Mouse (Mus musculus): ENCODE results near the gene Usp54.
A peak's percentile ranks its signal among the peaks of the same experiment; 100 is the strongest.
"Not testable (repeated sequence)": the region's sequence is repeated elsewhere in the genome, so short reads cannot be mapped to it uniquely, and the experiment has no call there.

Gene Usp54

DNA sequence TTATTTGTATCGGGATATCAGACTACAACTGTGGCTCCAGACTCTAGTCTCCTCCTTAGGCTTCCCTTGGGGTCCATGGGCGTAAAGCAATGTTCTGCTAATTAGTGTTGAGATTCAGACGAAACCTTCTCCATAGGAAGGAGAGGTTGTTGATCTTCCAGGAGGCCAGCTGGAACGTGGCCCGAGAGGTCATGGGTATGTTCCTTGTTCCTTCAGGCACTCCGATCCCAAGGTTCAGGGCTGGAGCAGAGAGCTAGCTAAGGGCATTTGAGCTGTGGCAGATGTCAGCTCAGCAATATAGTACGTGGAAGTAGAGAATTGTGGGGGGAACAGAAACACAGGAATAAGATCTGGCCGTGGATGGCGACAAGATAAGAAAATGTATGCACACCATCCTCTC lies 14.9 kb upstream of the Usp54 start:
- ATAC-seq (ENCODE audit: insufficient number of reproducible peaks, low FRiP score, low TSS enrichment), result no peak

- ATAC-seq (ENCODE audit: insufficient number of reproducible peaks, low FRiP score, low TSS enrichment), result no peak
These were observed 14.0 kb upstream of the Usp54 start for GRCm38 (mm10) chr14:20654690-20655421.

GRCm38 (mm10) chr14:20651722-20652256 lies 10.9 kb upstream of the Usp54 start:
- ATAC-seq (ENCODE audit: insufficient number of reproducible peaks, low FRiP score, low TSS enrichment), result no peak

GRCm38 (mm10) chr14:20651000-20651399 lies 10.1 kb upstream of the Usp54 start:
- no peak for ATAC-seq (ENCODE audit: insufficient number of reproducible peaks, low FRiP score, low TSS enrichment)

- no peak for ATAC-seq (ENCODE audit: insufficient number of reproducible peaks, low FRiP score, low TSS enrichment)
These were observed 5.5 kb upstream of the Usp54 start for GRCm38 (mm10) chr14:20646381-20646780.

DNA sequence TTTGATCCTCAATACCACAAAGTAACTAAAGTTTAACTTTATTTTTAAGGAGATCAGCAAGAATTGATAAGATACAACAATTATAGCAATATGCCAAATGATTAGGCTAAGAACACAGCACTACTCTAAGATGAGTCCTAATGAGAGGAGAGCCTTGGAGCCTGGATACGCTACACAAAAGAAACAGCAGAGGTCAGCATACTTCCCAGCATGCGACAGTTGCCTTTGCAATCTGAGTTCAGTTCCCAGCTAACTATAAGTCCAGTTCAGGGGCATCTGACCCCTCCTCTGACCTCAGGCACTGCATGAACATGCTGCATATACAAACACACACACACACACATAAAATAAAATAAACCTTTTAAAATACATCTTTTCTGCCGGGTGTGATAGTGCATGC lies 4.7 kb upstream of the Usp54 start:
- ATAC-seq (ENCODE audit: insufficient number of reproducible peaks, low FRiP score, low TSS enrichment), result no peak

GRCm38 (mm10) chr14:20641438-20641875 lies 594 bp upstream of the Usp54 start:
- ATAC-seq (ENCODE audit: insufficient number of reproducible peaks, low FRiP score, low TSS enrichment), result no peak

DNA sequence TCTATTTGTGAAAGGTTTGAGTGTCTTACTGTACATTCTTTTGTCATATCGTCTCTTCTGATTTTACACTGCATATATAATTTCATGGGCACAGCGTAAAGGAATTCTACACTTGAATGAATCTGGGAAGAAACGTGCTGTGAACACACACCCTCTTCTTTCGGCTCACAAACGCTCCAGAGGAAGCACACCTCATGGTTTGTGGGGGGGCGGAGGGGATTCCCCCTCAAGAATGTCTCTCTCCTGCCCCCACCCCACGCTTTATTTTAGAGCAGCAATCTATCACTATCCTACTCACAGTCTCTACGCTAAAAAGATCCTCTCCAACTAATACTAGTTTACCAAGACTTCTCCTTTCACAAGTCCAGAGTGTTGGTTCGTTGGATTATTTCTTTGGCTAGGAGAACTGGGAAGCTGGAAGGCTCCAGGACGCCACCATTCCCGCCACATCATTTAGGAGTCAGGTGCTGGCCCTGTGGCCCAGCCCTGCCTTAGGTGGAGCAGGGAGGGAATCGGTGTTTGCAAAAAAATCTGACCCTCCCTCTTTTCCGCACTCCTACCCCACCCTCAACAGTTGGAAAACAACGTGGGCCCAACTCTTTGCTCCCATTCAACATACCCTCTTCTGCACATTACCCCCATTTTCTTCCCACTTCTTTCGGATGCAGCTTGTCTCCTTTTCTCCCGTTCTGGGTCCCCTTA lies 794 bp downstream of the Usp54 start:
- ATAC-seq (ENCODE audit: insufficient number of reproducible peaks, low FRiP score, low TSS enrichment), result 0 out of 2 replicates have a peak, but pooled peaks have one; percentile 26

GRCm38 (mm10) chr14:20638702-20639101 lies 2.2 kb downstream of the Usp54 start:
- no peak for ATAC-seq (ENCODE audit: insufficient number of reproducible peaks, low FRiP score, low TSS enrichment)

GRCm38 (mm10) chr14:20637818-20638574 lies 2.9 kb downstream of the Usp54 start:
- ATAC-seq (ENCODE audit: insufficient number of reproducible peaks, low FRiP score, low TSS enrichment), result no peak

- ATAC-seq (ENCODE audit: insufficient number of reproducible peaks, low FRiP score, low TSS enrichment), result not testable (repeated sequence)
These were observed 3.9 kb downstream of the Usp54 start for GRCm38 (mm10) chr14:20636968-20637367.

DNA sequence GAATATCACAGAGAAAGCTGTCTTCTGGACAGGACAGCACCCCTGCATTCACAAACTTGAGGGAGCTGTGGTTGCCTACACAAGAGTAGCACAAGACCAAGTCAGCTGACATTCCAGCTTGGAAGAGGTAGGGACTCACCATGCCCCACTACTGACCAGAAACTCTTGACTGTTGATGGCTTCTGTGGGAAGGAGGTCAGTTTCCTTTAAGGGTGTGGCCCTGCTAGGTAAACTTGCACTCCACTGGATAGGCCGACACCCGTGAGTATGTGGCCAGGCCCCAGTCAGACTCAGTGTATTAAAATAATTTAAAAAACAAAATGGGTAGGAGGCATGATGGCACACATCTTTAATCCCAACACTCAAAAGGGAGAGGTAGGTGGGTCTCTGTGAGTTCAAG lies 5.3 kb downstream of the Usp54 start:
- ATAC-seq (ENCODE audit: insufficient number of reproducible peaks, low FRiP score, low TSS enrichment), result no peak

DNA sequence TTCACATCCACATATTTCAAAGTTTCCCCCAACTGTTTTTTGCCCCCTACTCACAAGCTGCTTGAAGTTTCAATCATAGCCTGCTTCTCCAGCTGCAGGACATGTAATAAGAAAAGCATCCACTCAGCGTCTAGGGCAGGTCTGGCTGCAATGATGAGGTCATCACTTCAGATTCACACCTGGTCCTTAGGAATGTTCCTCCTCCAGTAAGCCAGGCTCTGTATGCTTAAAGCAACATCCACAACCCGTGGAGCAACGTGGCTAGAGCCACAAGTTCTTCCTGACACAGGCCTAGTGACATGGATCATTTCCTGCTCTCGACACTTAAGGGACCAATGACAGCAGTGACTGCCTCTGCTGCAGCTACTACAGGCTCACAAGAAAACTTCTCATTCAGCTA lies 9.6 kb downstream of the Usp54 start:
- no peak for ATAC-seq (ENCODE audit: insufficient number of reproducible peaks, low FRiP score, low TSS enrichment)

GRCm38 (mm10) chr14:20626971-20627370 lies 13.9 kb downstream of the Usp54 start:
- ATAC-seq (ENCODE audit: insufficient number of reproducible peaks, low FRiP score, low TSS enrichment), result no peak

GRCm38 (mm10) chr14:20626447-20626846 lies 14.4 kb downstream of the Usp54 start:
- no peak for ATAC-seq (ENCODE audit: insufficient number of reproducible peaks, low FRiP score, low TSS enrichment)

- ATAC-seq (ENCODE audit: insufficient number of reproducible peaks, low FRiP score, low TSS enrichment), result no peak
These were observed 18.0 kb downstream of the Usp54 start for GRCm38 (mm10) chr14:20622907-20623306.

GRCm38 (mm10) chr14:20622412-20622811 lies 18.5 kb downstream of the Usp54 start:
- no peak for ATAC-seq (ENCODE audit: insufficient number of reproducible peaks, low FRiP score, low TSS enrichment)

- no peak for ATAC-seq (ENCODE audit: insufficient number of reproducible peaks, low FRiP score, low TSS enrichment)
These were observed 19.0 kb downstream of the Usp54 start for GRCm38 (mm10) chr14:20621903-20622302.

DNA sequence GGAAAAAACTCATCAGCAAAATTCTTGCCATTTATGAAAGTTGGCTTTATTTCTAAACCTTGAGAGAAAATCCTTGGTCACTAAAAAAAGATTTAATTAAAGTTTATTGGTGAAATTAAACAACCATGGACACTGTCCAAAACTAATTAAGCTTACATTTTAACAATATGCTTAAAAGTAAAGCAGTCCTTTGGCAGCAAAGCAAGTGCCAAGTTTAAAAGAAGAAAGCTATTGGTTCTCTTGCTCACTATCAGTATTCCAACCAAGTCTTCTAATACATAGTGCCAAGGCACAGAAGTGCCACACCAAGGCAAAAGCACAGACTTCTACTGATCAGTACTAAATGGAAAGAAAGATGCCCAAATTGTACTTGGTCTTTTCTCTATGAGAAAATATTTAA lies 21.7 kb downstream of the Usp54 start:
- ATAC-seq (ENCODE audit: insufficient number of reproducible peaks, low FRiP score, low TSS enrichment), result no peak

DNA sequence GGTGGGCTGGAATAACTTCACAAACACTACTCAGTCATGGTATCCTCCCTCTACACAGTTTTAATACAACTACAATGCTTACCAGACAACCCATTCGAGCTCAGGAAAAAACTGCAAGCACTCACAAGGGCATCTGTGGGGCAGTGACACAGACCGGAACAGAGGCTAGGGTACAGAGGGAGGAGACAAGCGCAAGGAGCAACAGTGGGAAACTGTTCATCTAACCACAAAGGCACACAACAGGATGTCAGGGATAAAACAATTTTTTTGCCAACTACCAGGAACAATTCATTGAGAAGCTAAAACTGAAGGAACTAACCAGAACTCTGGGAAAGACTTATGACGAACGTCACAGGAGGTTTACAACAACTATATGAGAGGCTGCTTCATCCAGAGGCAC lies 22.7 kb downstream of the Usp54 start:
- ATAC-seq (ENCODE audit: insufficient number of reproducible peaks, low FRiP score, low TSS enrichment), result no peak

GRCm38 (mm10) chr14:20616421-20616820 lies 24.4 kb downstream of the Usp54 start:
- no peak for ATAC-seq (ENCODE audit: insufficient number of reproducible peaks, low FRiP score, low TSS enrichment)

All from cerebellum, adult (tissue).